Mouse (Mus musculus): ENCODE measurements around the gene Gm42669.

The Gm42669 gene

DNA sequence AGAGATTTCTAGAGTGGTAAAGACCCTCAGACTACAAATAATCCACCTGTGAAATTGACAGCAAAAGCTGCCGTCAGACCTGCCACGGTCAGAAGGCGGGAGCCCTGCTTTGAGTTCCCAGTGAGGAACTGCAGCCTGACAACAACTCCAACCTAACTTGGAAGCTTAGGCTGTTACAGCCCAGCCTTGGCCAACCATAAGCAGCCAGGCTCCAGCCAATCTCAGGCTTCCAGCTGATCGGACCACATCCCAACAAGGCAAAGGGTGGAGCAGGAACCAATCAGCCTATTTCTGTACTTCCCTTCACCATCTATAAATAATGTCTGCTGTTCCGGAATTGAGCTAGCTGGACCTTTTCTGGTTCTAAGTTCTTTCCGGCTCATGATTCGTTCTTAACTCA is 14.5 kb downstream of the Gm42669 start:
- DNase-seq = no peak

GRCm38 (mm10) chr5:107524281-107524680 is 16.9 kb downstream of the Gm42669 start:
- peak; percentile 23 for DNase-seq

DNA sequence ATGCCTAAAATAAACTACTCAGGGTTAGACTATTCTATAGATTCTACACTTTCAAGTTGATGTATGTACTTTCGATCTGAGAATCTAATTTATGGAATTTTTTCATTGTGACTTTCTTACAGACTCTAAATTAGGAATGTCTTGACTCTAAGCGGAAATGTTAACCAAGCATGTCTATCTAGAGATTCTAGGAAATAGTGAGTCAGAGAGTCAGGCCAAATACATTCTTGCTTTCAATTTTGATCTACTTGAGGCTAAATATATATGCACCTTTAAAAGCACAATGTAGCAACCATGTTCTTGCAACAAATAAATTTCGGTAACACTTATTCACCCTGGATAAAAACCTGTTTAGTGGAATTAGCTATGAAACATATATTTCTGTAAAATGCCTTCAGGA is 21.4 kb downstream of the Gm42669 start:
- no peak for DNase-seq

GRCm38 (mm10) chr5:107533590-107533989 is 26.2 kb downstream of the Gm42669 start:
- no peak for DNase-seq

DNA sequence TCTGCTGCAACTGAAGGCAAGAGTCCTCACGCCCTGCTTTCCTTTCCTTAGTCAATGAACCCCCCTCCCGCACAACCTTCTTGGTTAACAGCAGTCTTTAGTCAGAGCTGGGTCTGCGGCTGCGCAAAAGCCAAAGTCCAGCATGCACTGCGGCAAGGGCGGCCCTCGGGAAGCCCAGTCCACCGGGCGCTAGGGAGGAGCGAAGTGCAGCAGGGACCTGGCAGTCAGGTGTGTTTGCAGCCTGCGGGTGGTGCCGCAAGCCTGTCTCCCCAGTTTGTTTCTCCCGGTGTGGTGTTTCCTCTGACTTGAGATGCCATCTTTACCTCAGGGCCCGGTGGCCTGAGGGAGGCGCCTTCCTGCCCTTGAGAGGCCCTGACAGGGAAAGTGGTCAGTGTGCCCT is 27.2 kb downstream of the Gm42669 start, which contains the start of gene 1700028K03Rik:
Gene 1700028K03Rik (plus strand): TSS at position 129 of the 400 bp plus-strand sequence.
- no peak for DNase-seq

DNA sequence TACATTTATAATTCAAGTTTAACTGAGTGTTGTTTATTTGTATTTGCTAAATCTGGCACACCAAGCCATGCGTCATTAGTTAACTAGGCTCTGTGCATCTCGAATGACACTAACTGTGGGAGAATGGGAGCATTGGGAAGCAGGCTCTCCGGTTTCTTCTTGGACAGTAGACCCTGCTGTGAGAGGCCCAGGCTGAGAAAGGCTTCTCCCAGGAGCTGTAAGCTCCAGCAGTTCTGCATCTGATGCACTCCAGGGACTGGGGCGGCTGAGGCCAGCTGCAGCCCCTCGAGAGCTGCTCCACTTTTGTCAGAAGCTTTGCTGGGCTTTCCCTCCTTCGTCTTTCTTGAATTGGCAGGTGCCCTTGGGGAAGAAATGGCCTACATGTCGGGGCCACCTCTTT is 34.3 kb downstream of the Gm42669 start:
- DNase-seq = no peak

DNA sequence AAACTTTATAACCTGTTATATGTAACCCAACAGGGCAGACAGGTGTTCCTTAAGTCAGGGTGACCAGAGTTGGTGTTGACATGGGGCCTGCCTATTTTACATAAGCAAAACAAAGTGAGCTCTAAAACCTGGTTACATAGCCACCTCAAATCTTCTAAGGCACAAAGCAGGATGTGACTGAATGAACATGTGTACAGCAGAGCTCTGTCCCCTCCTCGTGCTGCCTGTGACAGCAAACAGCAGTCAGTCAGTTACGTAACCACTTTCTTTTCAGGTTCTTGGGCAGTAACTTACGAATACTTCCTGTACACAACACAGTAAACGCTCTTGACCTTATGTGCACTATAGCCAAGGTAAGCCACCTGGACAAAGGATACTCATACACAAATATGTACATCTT is 38.5 kb downstream of the Gm42669 start:
- peak; percentile 11 for DNase-seq

DNA sequence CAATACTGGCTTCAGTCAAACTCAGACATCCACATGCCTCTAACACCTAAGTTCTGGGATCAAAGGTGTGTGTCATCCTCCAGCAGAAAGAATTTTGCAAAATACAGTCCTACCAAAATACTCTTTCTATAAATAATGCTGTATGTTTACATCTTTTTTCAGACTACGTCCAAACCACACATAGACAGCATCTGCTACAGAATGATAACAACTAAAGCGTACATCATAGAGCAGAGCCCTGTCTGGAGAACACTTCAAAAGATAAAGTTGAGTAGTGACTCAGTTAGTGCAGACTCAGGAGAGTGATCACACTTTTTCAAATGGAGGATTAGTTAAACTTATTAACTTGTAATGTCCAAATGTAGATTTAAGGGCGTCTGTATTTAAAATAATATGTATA is 40.5 kb downstream of the Gm42669 start:
- no peak for DNase-seq

GRCm38 (mm10) chr5:107548444-107548843 is 41.0 kb downstream of the Gm42669 start:
- no peak for DNase-seq

DNA sequence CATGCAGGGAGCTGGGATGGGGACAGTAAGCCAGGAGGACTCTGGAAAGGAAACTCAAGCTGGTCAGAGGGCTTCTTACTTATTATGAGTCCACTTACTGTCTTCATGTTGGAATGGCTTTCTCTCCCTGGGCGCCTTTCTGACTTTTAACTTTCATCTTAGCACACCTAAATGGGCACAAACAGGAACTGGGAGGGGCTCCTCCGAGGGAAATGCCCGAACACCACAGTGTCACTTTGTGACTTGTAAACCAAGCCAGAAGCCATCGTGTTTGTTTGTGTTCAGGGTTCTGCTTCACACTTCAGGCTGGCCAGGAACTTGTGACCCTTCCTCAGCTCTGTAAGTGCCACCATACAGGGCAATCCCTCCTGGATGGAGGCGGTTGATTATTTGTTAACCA is 46.9 kb downstream of the Gm42669 start:
- DNase-seq = no peak

GRCm38 (mm10) chr5:107556969-107557368 is 49.5 kb downstream of the Gm42669 start:
- DNase-seq = no peak

DNA sequence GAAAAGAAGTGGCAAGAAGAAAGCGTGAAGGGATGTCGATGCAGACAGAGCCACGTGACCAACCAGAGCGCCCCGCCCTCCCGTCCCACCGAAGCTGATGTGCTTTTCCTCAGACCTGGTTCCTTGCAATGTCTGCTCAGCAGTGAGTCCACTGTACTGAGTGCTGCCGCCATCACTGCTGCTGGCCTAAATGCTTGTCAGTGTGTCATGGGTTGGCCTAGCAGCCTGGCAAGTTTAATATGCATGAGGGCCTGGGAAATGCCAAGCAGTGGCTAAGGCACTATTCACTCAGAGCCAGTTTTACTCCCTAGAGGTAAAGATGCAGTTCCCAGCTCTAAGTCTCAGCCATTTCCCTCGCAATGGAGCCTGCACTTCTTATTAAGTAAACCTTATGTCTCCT is 61.7 kb downstream of the Gm42669 start:
- DNase-seq = no peak

DNA sequence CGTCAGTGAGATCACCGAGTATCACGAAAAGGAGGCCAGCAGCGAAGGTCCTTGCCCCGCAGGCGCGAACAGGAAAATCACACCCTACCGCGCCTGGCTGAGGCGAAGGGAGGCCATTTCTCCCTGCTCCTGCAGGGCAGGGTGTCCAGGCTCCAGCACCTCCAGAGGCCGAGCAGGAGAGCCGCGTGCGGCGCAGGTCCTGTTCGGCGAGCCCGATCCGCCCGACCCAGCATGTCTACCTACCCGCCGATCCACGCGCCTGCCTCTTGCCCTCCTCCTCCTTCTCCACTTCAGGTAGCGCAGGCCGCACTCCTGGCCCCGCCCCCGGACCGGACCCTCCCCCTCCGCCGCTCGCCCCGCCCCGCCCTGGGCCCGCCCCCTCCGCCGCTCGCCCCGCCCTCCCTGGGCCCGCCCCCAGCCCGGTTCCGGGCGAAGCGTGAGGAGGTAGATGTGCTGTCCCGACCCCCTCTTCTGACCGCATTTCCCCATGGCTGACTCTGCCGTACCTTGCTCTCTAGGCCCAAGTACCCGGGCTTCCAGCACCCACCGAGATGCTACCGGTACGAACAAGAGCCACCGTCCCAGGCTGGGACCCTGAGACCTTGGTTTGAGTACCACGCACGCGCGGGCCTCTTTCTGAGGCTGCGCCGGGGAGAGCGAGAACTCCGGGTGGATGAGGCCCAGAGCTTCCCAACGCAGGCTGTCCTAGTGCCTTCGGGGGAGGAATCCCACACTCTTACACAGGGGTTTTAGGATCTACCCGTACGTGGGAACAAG is 90.1 kb downstream of the Gm42669 start, which contains the start of the genes Rpap2 and Glmn:
Gene Rpap2 (plus strand): TSS at position 73 of the 777 bp plus-strand sequence.
Gene Glmn (minus strand): TSS at position 588 of the 777 bp plus-strand sequence.
- DNase-seq = peak; percentile 93

- no peak for DNase-seq
Observed at GRCm38 (mm10) chr5:107598380-107598779, 91.0 kb downstream of the Gm42669 start.

DNA sequence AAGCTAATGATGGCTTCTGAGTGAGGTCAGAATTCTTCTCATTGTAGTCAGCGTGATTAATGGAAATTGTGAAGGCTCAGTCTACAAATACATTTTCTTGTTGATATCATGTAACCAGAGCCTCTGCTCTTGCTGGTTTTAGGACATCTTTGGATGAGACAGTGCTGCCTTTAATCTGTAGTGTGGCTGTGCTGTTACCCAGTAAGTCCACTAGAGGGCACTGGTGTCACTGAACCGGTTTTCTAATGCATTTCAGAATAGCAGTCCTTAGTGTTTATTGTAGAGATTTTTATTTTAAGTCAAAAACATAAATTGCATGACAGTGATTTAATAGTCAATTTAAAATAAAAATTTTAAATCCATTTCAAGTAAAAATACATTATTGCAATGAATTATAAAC is 103.8 kb downstream of the Gm42669 start:
- DNase-seq = peak; percentile 73

DNA sequence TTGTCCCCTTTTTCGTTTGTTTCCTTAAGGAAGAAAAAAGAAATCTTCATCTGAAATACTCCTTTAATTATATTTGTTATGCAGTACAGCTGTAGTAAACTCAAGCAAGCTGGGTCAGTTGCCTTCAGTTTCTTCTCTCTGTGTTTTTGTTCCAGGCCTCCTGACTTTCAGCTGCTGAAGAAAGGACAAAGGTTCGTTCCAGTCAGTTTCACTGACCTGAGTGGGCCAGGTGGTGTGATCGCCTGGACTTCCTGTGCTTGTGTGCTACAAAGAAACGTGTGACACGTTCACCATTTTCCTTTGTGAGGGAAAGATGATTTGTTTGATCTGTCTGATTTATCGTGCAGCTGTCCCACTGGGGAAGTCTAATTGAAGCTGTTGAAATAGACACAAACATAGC is 110.6 kb downstream of the Gm42669 start:
- DNase-seq = no peak

DNA sequence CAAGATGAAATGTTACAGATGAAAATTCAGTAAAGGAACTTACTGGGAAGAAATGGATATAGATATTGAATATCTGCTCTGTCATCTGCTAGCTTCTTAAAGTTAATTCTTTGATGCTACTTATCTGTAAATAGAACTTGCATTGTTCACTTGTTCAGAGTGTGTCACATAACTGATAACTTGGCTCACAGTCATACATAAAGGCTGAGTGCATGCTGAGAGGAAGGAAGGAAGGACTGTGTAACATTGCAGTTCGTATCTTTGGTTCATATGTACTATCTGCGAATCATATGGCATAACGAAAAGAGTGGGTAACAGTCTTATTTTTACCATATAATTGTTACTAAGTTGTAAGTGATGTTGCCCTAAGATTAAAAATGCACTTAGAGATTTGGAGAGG is 113.9 kb downstream of the Gm42669 start:
- DNase-seq = no peak

Data from thymus, postnatal 4 days (tissue).